Mouse (Mus musculus) erythroblast, embryonic 14.5 days (primary cell): Measurements from ENCODE around the gene Prkca.

ENCODE experiments used
- GATA1 ChIP-seq: IDR thresholded peaks from 2 replicates; pipeline ENCODE4 v1.6.1; 2012; ENCODE audit warnings: low read length, inconsistent platforms, mixed read lengths
- TAL1 ChIP-seq: IDR thresholded peaks from 3 replicates; pipeline ENCODE4 v1.6.1; 2012; ENCODE audit warnings: low read length, inconsistent platforms, mixed read lengths

GRCm38 (mm10) chr11:108224233-108224973 is 119.3 kb downstream of the Prkca start:
- no peak for TF ChIP-seq TAL1
- no peak for TF ChIP-seq GATA1
